Mouse (Mus musculus) cerebellum, adult 11 months (tissue): ENCODE measurements at regions not wholly inside any gene's neighbourhood (a gene's known extent, or its start where the extent isn't known, plus 50 kb on each side); places are given as distances from the start of the nearest gene placed in this dataset.

Source experiments
- DNase-seq: peaks from one replicate; pipeline ENCODE4 v3.0.0; 2022

- no peak for DNase-seq
Observed at GRCm38 (mm10) chr6:117279786-117280411, 111.6 kb downstream of the Cxcl12 start.

GRCm38 (mm10) chr6:117280911-117281310 lies 112.6 kb downstream of the Cxcl12 start:
- DNase-seq = no peak

- DNase-seq = no peak
Observed at GRCm38 (mm10) chr6:117283616-117284015, 115.3 kb downstream of the Cxcl12 start.

GRCm38 (mm10) chr6:117284376-117285106 lies 116.2 kb downstream of the Cxcl12 start:
- no peak for DNase-seq

GRCm38 (mm10) chr6:117287396-117287795 lies 119.1 kb downstream of the Cxcl12 start:
- DNase-seq = no peak

- DNase-seq = no peak
Observed at GRCm38 (mm10) chr6:117293780-117294465, 125.6 kb downstream of the Cxcl12 start.

GRCm38 (mm10) chr6:117297918-117298317 lies 129.6 kb downstream of the Cxcl12 start:
- no peak for DNase-seq

GRCm38 (mm10) chr6:117299503-117300288 lies 131.4 kb downstream of the Cxcl12 start:
- no peak for DNase-seq

GRCm38 (mm10) chr6:117303361-117303760 lies 135.0 kb downstream of the Cxcl12 start:
- no peak for DNase-seq

- DNase-seq = no peak
Observed at GRCm38 (mm10) chr6:117305736-117306250, 137.5 kb downstream of the Cxcl12 start.

GRCm38 (mm10) chr6:117308636-117309035 lies 140.3 kb downstream of the Cxcl12 start:
- DNase-seq = no peak

- no peak for DNase-seq
Observed at GRCm38 (mm10) chr6:117312891-117313781, 144.8 kb downstream of the Cxcl12 start.

GRCm38 (mm10) chr6:117313944-117314566 lies 145.7 kb downstream of the Cxcl12 start:
- DNase-seq = no peak

- no peak for DNase-seq
Observed at GRCm38 (mm10) chr6:117323301-117323700, 155.0 kb downstream of the Cxcl12 start.

GRCm38 (mm10) chr6:117323850-117324249 lies 155.5 kb downstream of the Cxcl12 start:
- DNase-seq = no peak

- DNase-seq = no peak
Observed at GRCm38 (mm10) chr6:117326835-117327775, 158.8 kb downstream of the Cxcl12 start.

- no peak for DNase-seq
Observed at GRCm38 (mm10) chr6:117329164-117329939, 161.0 kb downstream of the Cxcl12 start.

GRCm38 (mm10) chr6:117330198-117330597 lies 161.9 kb downstream of the Cxcl12 start:
- no peak for DNase-seq

- DNase-seq = no peak
Observed at GRCm38 (mm10) chr6:117330726-117331360, 162.5 kb downstream of the Cxcl12 start.
